Mouse (Mus musculus) embryonic fibroblast, embryonic 13.5 days (primary cell): Measurements from ENCODE around the gene Olfr1448. TPM values are rescaled to one million over a fixed set of nuclear protein-coding genes. Genes with fewer than 3 reads are reported as not detected.
"Not testable (repeated sequence)": the region's sequence is repeated elsewhere in the genome, so short reads cannot be mapped to it uniquely, and the experiment has no call there.

Experiments used
- H3K27ac ChIP-seq: 2 replicates; pipeline ENCODE4 v1.5.1; 2012; ENCODE audit warnings: low read length, control low read depth, inconsistent platforms; ENCODE audit not compliant: insufficient read depth
- H3K4me1 ChIP-seq: 2 replicates; pipeline ENCODE4 v1.6.1; 2011; ENCODE audit warnings: low read length; ENCODE audit not compliant: control insufficient read depth, insufficient read depth
- H3K4me3 ChIP-seq: 2 replicates; pipeline ENCODE4 v1.5.1; 2011; ENCODE audit warnings: mild to moderate bottlenecking, control low read depth, low read length; ENCODE audit not compliant: insufficient read depth
- CTCF ChIP-seq: IDR thresholded peaks from 2 replicates; pipeline ENCODE4 v1.5.1; 2011; ENCODE audit warnings: mild to moderate bottlenecking, control low read depth, low read length, moderate library complexity, borderline replicate concordance; ENCODE audit not compliant: insufficient read depth
- POLR2A ChIP-seq: IDR thresholded peaks from 2 replicates; pipeline ENCODE4 v1.6.1; 2011; ENCODE audit warnings: low read depth, mild to moderate bottlenecking, control low read depth, low read length, moderate library complexity
- polyA plus RNA-seq: library from polyadenylated mRNA; stranded (reverse); fragments of >200 nt; gene quantifications from 2 replicates; pipeline ENCODE4 v1.2.4, GENCODE M21; 2011; ENCODE audit warnings: low read depth; ENCODE audit not compliant: missing spikeins, insufficient read length

Olfr1448 gene
- polyA plus RNA-seq = not detected in 2 replicates

DNA sequence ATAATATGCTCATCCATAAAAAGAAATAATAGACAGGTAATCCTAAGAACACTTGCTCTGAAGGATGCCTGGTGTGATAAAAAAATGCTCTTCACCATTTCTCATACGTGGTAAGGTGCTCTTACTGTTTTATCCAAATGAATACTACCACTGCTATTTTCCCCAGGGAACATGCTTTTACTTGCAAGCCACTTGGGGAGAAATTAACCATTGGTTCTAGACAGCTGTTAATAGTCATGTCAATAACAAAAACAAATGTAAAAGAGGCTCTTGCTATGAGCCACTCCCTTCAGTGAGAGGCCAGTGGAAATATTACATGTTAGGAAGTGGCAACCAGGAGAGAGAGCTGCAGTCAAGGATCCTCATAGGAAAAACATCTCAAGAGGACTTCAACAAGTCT, at the start of gene Olfr1448:
Olfr1448 (minus strand) TSS at position 101 of the 400 bp plus-strand sequence.
- H3K27ac ChIP-seq = no peak within 1 kb of the TSS
- no peak for TF ChIP-seq CTCF
- H3K4me1 ChIP-seq = no peaks in the 10 kb centered on the region
- no peak within 1 kb of the TSS for H3K4me3 ChIP-seq

DNA sequence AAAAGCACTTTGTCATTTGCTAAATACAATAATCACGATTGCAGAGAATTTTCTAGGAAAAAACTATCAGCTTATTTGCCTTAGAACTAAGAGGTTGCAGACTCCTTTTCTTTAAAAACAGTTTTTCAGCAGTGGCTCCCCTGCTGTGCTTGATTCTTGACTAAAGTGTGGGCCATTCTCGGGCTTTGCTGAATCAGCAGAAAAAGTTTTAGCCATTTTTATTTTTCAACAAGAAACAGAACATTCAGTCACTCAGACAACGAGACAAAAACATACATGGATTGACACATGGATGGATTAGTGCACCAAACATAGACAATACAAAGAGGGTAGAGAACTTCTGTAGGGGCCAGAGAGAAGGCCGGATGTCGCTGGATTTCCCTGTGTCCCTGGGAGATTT, 45.9 kb upstream of the Olfr1448 start:
- H3K4me1 ChIP-seq, H3K27ac ChIP-seq, H3K4me3 ChIP-seq: not testable (repeated sequence)

DNA sequence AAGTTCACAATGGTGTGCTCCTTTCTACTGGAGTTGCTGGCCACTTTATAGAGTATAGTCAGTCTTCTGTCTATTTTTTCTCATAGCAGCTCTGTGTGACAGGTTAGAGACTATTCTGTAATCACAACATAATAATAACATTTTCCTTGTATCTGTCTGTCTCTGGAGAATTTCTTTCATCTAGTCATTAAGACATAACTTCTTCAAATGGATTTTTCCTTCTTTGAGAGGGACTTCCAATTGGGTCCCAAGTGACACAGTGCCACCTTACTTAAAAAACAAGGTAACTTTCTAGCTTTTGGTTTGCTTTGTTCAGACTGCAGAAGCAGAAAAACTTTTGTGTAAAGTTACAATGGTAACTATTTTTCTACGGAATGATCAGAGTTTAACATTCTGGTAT, 25.7 kb upstream of the Olfr1448 start, which contains the start of gene Olfr1450:
Olfr1450 (plus strand) TSS at position 301 of the 400 bp plus-strand sequence.
- H3K4me1 ChIP-seq = no peaks in the 10 kb centered on the region
- H3K4me3 ChIP-seq = no peak within 1 kb of the TSS
- TF ChIP-seq POLR2A = no peak
- no peak for TF ChIP-seq CTCF
- no peak within 1 kb of the TSS for H3K27ac ChIP-seq

DNA sequence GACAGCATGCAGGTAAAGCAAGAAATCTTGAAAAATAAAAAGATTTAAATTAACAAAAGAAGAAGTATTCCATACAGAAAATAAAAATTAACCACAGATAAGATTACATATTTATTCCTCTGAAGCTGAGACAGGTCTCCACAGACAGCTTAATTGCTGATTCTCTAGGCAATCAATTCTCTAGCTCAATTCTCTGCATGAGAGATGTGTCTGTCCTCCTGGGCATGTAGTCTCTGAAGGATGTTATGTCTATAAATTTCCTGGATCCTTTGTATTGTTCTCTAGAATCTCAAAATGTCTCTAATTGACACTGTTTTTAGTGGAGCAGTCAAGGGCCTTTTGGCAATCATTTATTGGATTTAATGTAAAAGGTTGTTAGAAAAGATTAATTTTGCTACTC, 6.3 kb upstream of the Olfr1448 start, which contains the start of gene Olfr1449:
Olfr1449 (plus strand) TSS at position 301 of the 400 bp plus-strand sequence.
- no peak within 1 kb of the TSS for H3K27ac ChIP-seq
- H3K4me3 ChIP-seq = no peak within 1 kb of the TSS
- TF ChIP-seq CTCF = no peak
- TF ChIP-seq POLR2A = no peak
- no peaks in the 10 kb centered on the region for H3K4me1 ChIP-seq

DNA sequence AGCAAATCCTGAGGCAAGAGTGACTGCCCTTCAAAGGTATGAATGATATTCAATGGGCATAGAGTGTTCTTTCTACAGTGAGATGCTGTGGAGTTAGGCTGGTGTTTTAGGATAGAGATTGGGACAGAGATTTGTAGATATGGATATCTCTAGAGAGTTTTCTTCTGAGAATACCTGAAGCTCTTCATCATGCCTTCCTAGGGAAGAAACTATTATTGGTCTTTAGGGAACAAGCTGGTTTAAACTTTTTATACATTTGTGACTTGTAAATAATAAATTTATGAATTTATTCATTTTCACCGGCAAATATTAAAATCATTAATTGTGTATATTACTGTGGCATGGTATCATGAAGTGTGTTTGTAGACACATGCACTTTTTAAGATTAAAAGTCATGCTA, 20.6 kb downstream of the Olfr1448 start, which contains the start of gene Olfr1447:
Olfr1447 (minus strand) TSS at position 101 of the 400 bp plus-strand sequence.
- Histone ChIP-seq H3K4me3 (no peak within 1 kb of the TSS), H3K27ac (no peak within 1 kb of the TSS), H3K4me1 (no peaks in the 10 kb centered on the region)
- no peak for TF ChIP-seq POLR2A

DNA sequence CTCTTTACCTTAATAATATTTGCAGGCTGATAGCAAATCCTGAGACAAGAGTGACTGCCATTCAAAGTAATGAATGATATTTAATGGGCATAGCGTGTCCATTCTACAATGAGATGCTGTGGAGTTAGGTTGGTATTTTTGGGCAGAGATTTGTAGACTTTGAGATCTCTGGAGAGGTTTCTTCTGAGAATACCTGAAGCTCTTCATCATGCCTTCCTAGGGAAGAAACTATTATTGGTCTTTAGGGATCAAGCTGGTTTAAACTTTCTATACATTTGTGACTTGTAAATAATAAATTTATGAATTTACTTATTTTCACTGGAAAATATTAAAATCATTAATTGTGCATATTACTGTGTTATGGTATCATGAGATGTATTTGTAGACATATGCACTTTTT, 30.8 kb downstream of the Olfr1448 start, which contains the start of gene Olfr1446:
Olfr1446 (minus strand) TSS at position 101 of the 400 bp plus-strand sequence.
- Histone ChIP-seq H3K4me1 (no peaks in the 10 kb centered on the region), H3K27ac (no peak within 1 kb of the TSS), H3K4me3 (no peak within 1 kb of the TSS)
- TF ChIP-seq CTCF (no peak), POLR2A (no peak)

DNA sequence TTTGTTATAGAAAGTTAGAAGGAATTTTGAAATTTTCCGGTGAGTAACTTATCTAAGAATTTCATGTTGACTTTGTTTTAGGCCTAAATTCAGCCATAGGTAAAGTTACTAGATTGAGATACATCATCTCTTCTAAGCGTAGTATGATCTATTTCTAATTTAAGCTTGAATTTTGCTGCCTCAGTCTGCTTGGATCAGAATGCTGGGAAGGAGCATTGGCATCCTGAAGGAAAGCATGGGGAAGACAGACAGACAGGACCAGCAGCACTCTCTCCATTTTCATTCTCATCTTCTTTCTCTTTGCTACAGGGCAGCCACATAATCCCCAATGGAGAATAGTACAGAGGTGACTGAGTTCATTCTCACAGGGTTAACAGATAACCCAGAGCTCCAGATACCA, 40.7 kb downstream of the Olfr1448 start, which contains the start of gene Olfr1445:
Olfr1445 (plus strand) TSS at position 301 of the 400 bp plus-strand sequence.
- no peak within 1 kb of the TSS for H3K27ac ChIP-seq
- TF ChIP-seq POLR2A (no peak), CTCF (no peak)

More for the DNA sequence above, 40.7 kb downstream of the Olfr1448 start, which contains the start of gene Olfr1445:
- H3K4me1 ChIP-seq = no peaks in the 10 kb centered on the region
- H3K4me3 ChIP-seq = no peak within 1 kb of the TSS

Other genes with a start within 250 kb of the Olfr1448 start
- gene Olfr1443, start 246.3 kb downstream of the Olfr1448 start, polyA plus RNA-seq = not detected in 2 replicates
- not detected in 2 replicates for gene Keg1, start 228.6 kb downstream of the Olfr1448 start, polyA plus RNA-seq
- 2.9 and 6.0 TPM in 2 replicates for gene Cntf, start 158.8 kb downstream of the Olfr1448 start, polyA plus RNA-seq
- gene Zfp91, start 128.3 kb downstream of the Olfr1448 start, polyA plus RNA-seq = 69.4 and 85.8 TPM in 2 replicates
- gene Lpxn, start 128.2 kb downstream of the Olfr1448 start, polyA plus RNA-seq = 0.38 and 0.83 TPM in 2 replicates
- not detected in 2 replicates for gene Gm5244, start 77.7 kb downstream of the Olfr1448 start, polyA plus RNA-seq
- not detected in 2 replicates for gene Olfr1444, start 67.1 kb downstream of the Olfr1448 start, polyA plus RNA-seq
- not detected in 2 replicates for gene Olfr1445, start 40.6 kb downstream of the Olfr1448 start, polyA plus RNA-seq
- not detected in 2 replicates for gene Olfr1446, start 30.9 kb downstream of the Olfr1448 start, polyA plus RNA-seq
- not detected in 2 replicates for gene Olfr1447, start 20.7 kb downstream of the Olfr1448 start, polyA plus RNA-seq
- gene Olfr1449, start 6.4 kb upstream of the Olfr1448 start, polyA plus RNA-seq = not detected in 2 replicates
- gene Olfr1450, start 25.8 kb upstream of the Olfr1448 start, polyA plus RNA-seq = not detected in 2 replicates
- gene Olfr1451, start 70.6 kb upstream of the Olfr1448 start, polyA plus RNA-seq = not detected in 2 replicates
- gene Olfr1453, start 103.9 kb upstream of the Olfr1448 start, polyA plus RNA-seq = not detected in 2 replicates
- gene Olfr1454, start 136.2 kb upstream of the Olfr1448 start, polyA plus RNA-seq = not detected in 2 replicates
- not detected in 2 replicates for gene Olfr1457, start 173.5 kb upstream of the Olfr1448 start, polyA plus RNA-seq
- not detected in 2 replicates for gene Olfr1458, start 182.4 kb upstream of the Olfr1448 start, polyA plus RNA-seq
- gene Olfr1459, start 225.1 kb upstream of the Olfr1448 start, polyA plus RNA-seq = 0.07 TPM in 1 of 2 replicates, not detected in the other
- gene Olfr1461, start 238.6 kb upstream of the Olfr1448 start, polyA plus RNA-seq = not detected in 2 replicates